Mouse (Mus musculus) heart, postnatal 10 days (tissue): Measurements from ENCODE around the gene Ddx46. TPM values are rescaled to one million over a fixed set of nuclear protein-coding genes. Genes with fewer than 3 reads are reported as not detected.
"Not testable (repeated sequence)": the region's sequence is repeated elsewhere in the genome, so short reads cannot be mapped to it uniquely, and the experiment has no call there.

ENCODE experiments used
- DNase-seq, 2 experiments: peaks; one replicate each; pipeline ENCODE4 v3.0.0; 2021
- intact Hi-C: fragments of 180-260 bp; cut with DNase I; formaldehyde crosslinking; loops from one replicate; pipeline ENCODE4 v1.15.1; 2025
- total RNA-seq, 2 experiments: library from RNA; stranded (reverse); gene quantifications; 2 replicates each; pipeline ENCODE4 v1.2.3; 2021

Gene Ddx46
- total RNA-seq: 10 to 100 TPM; 29.8 to 33.5 TPM

DNA sequence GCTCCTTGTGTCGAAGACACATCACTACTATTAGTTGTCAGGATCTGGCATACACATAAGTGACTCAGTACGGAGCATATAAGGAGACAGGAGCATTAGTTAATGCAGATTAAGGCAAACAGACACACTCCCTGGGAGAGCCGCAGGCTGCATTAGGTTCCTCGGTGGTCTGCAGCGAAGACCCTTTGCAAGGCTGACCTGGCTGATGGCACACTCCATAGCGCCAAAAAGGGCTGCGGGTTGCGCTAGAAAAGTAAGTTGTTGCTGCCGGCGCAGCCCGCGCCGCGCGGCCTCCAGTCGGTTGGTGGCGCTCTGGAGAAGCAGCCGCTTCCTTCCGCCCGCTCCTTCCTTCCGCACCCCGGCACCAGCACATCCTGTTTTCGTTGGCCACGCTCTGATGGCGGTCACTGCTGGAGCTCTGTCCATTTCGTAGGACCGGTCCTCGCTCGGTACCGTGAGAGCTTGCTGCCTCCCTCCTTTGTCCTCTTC is at the start of gene Ddx46:
Gene Ddx46, plus strand, starts transcription at position 389 of the 489 bp plus-strand sequence.
- DNase-seq: peak; percentile 90 to 94
- intact Hi-C loops: no loop called here

DNA sequence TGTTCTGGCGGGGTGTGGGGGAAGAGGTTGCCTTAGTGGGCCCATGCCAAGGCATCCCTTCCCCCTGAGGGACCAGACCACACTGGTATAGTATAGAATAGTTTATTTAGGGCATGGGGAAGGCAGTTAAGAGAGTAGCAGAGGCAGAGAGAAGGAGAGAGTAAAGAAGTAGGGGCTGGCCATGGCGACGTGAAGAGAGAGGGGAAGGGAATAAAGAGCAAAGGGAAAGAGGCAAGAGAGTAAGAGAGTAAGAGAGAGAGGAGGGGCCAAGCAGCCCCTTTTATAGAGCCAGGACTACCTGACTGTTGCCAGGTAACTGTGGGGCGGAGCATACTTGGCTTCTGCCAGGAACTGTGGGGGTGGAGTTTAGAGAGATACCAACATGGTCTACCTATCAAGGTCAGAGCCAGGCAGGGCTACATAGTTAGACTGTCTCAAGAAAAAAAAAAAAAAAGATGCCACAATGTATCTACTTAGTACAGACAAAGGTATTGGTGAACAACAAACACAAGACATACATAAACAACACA is 42.8 kb upstream of the Ddx46 start:
- intact Hi-C loops: no loop called here
- no peak for DNase-seq

DNA sequence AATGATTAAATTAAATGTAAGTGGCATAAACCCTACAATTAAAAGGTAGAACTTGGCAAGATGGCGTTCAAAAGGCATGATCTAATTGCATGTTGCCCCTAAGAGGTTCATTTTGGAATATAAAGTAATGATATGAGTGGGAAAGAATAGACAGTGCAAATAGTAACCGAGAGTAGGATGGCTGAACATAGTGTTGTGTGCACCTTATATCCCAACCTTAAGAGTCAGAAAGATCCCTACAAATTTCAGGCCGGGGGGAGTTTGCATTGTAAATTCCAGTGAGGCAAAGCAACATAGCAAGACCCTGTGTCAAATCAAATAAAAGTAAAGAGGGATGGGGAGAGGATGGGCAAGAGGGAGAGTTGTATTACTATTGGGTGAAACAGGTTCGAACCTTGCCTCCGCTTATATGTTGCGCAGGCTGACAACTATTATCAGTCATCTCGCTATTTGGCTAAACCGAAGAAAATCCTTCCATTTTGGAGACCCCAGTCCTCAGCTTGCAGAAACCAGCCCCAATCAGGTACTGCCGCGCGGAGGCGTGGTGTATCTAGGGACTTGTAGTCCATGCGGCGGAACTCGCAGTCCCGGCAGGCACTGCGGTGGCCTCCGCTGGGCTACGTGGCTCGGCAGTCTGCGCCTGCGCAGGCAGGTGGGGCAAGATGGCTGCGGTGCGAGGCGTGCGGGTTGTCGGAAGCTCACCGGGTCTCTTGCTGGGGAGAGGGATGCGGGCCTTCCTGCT is 42.1 kb upstream of the Ddx46 start:
- intact Hi-C loops: no loop called here
- peak; percentile 97 for DNase-seq

DNA sequence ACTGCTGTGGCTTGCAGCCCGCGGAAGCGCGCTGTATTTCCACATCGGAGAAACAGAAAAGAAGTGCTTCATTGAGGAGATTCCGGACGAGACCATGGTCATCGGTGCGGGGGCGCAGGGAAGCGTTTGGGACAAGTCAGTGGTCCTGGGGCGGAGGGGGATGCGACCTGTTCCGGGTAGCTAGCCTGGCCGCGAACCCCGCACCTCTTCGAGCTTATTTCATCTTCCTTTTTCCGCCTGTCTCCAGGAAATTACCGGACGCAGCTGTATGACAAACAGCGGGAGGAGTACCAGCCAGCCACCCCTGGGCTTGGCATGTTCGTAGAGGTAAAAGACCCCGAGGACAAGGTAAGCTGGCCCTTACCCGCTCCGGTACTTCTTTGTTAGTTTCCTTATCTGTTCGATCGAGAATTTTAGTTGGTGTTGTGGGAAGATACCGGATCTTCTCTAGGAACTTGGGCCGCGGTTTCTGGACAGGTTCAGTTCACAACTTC is 41.5 kb upstream of the Ddx46 start:
- DNase-seq: no peak
- intact Hi-C loops: no loop called here

DNA sequence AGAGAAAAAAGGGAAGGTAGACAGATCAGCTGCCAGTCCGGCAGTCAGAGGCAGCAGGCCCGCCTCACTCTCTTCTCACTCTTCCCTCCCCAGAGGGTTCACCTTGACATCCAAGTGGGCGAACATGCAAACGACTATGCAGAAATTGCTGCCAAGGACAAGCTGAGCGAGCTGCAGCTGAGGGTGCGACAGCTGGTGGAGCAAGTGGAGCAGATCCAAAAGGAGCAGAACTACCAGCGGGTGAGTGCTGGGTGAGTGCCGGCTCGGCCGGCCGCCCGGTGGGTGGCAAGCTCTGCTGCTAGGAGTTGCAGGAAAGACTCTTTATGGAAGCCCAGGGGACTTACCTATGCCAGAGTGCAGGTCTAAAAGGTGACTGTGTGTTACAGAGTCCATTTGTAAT is 39.5 kb upstream of the Ddx46 start:
- DNase-seq: no peak

GRCm38 (mm10) chr13:55596802-55597201 is 38.0 kb upstream of the Ddx46 start:
- DNase-seq: no peak
- intact Hi-C loops: no loop called here

More for the DNA sequence above, 39.5 kb upstream of the Ddx46 start:
- intact Hi-C loops: no loop called here

GRCm38 (mm10) chr13:55599566-55600540 is 35.0 kb upstream of the Ddx46 start, which contains the start of gene B4galt7:
B4galt7 (plus strand) TSS chr13:55599896.
- intact Hi-C loops: loop anchor here (1.0 kb wide), 1 partner anchor 128 kb away; no protein-coding TSS in a partner anchor
- peak; percentile 91 to 92 for DNase-seq

DNA sequence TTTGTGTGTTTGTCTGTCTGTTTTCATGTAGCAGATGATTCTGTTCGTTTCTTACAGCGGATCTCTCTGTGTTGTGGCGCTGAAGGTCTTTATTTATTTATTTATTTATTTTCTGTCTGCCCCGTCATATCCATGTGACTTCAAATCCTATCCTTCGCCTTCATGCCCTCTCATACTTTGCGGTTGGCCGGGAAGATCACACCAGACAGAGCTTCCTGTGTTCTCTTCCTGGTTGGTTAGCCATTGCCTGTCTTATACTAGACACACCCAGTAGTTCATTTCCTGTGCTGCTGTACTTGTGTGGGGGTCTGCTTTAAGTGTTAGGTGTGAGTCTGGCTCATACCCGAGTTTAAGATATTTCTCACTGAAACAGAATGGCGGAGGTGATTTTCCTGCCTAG is 34.2 kb upstream of the Ddx46 start:
- intact Hi-C loops: loop anchor here (1.0 kb wide), 2 partner anchors 40 to 128 kb away; no protein-coding TSS in a partner anchor

DNA sequence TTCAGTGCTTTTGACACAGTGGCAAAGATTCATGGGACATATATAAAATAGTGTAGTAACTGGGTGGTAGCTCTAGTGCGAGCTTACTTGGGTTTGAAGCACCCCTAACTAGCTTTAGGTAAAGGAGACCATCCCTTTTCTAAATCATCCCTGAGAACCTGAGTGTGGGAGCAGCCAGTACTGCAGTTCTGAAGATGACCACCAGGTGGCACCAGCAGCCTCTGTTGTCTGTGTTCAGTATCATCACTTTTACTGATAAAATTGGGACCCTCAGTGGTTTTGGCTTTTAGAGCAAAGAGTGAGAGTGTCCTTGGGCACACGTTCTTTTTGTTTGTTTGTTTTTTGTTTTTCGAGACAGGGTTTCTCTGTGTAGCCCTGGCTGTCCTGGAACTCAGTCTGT is 33.2 kb upstream of the Ddx46 start:
- DNase-seq: peak; percentile 82 to 90
- intact Hi-C loops: loop anchor here (1.0 kb wide), 1 partner anchor 39 kb away; no protein-coding TSS in a partner anchor

More for the DNA sequence above, 34.2 kb upstream of the Ddx46 start:
- peak; percentile 11 to 17 for DNase-seq

DNA sequence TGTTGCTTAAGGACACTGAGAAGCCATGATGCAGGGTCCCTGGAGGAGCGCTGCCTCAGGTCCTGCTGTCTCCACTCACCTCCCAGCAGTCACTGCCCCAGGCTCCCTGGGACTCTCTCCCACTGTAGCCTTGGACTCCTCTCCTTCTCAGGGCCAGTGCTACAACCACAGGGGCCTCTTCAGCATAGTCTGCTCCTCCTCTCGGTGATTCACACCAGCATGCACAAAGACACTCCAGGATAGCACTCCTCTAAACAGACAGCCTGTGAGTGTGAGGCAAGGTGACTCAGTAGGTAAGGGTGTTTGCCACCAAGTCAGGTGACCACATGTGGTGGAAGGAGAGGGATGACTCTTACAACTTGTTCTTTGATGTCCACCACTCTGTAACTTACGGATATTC is 30.2 kb upstream of the Ddx46 start:
- intact Hi-C loops: no loop called here
- DNase-seq: no peak

- intact Hi-C loops: no loop called here
- no peak for DNase-seq
Observed at GRCm38 (mm10) chr13:55606899-55607623, 27.8 kb upstream of the Ddx46 start.

GRCm38 (mm10) chr13:55607624-55608006 is 27.2 kb upstream of the Ddx46 start:
- intact Hi-C loops: no loop called here
- DNase-seq: no peak

DNA sequence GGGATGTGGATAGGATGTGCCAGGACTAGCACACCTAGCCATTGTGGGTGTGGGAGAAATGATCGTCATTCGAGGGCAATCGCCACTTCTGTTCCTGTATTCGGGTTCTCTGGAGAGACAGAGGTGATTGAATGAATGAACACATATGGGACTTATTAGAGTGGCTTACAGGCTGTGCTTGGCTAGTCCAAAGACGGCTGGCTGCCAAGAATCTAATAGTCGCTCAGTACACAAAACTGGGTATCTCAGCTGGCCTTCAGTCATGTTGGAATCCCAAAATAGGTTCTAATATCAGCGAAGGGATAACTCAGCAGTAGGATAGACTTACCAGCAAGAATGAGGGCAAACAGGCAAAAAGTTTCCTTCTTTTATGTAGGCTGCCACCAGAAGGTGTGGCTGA is 22.8 kb upstream of the Ddx46 start:
- intact Hi-C loops: no loop called here
- peak in 1 of 2 experiments; percentile 31 for DNase-seq

GRCm38 (mm10) chr13:55613471-55613870 is 21.4 kb upstream of the Ddx46 start:
- intact Hi-C loops: no loop called here
- DNase-seq: no peak

GRCm38 (mm10) chr13:55619328-55619727 is 15.5 kb upstream of the Ddx46 start:
- no peak for DNase-seq
- intact Hi-C loops: no loop called here

DNA sequence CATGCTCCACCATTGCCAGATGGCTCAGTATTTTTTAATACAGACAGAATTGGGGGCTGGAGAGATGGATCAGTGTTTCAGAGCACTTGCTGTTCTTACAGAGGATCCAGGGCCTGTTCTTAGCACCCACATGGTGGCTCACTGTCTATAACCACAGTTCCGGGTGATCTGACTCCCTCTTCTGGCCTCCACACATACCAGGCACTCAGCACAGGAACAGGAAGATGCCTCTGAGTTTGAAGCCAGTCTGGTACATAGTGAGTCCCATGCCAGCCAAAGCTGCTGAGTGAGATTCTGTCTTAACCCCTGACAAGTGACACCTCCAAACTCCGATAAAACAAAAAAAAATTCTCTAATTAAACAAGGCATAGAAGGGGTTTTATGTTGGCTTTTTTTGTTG is 14.6 kb upstream of the Ddx46 start:
- intact Hi-C loops: no loop called here
- DNase-seq: no peak

GRCm38 (mm10) chr13:55622156-55622648 is 12.6 kb upstream of the Ddx46 start:
- intact Hi-C loops: not testable (repeated sequence)
- peak in 1 of 2 experiments; percentile 15 for DNase-seq

GRCm38 (mm10) chr13:55622649-55623541 is 11.9 kb upstream of the Ddx46 start, which contains the start of gene Caml:
Caml (plus strand) TSS chr13:55623005.
- intact Hi-C loops: no loop called here
- peak; percentile 93 for DNase-seq

- intact Hi-C loops: no loop called here
- DNase-seq: no peak
Observed at GRCm38 (mm10) chr13:55635146-55635571, 332 bp downstream of the Ddx46 start.
